Mouse (Mus musculus) cerebellum, adult 2 months (tissue): ENCODE measurements at regions not wholly inside any gene's neighbourhood (a gene's known extent, or its start where the extent isn't known, plus 50 kb on each side); places are given as distances from the start of the nearest gene placed in this dataset.

Source experiments
- CTCF ChIP-seq: fragments of 200-500 bp; IDR thresholded peaks from 2 replicates; pipeline ENCODE4 v1.5.1; 2011; ENCODE audit warnings: low read depth, mild to moderate bottlenecking, control low read depth, low read length, moderate library complexity, borderline replicate concordance; ENCODE audit not compliant: insufficient read depth
- POLR2A ChIP-seq: fragments of 200-500 bp; IDR thresholded peaks from 2 replicates; pipeline ENCODE4 v1.6.1; 2011; ENCODE audit warnings: low read length, control low read depth, borderline replicate concordance; ENCODE audit not compliant: insufficient read depth

DNA sequence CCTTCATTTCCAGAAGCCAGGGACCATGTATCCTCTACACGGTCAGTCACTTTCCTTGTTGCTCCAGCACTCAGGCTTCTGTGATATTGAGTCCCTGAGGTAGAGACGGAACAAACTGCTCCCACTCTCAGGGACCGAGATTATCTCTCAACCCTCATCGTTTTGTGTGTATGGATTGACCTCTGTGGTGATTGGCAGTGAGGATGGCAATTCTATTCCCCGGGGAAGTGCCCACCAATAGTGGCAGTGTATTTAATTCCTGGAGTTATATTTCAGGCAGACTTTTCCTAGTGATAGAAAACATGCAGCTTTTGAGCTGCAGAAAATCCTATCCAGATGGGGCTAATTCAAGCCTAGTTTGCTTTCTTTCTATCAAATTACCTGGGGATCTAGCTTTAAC, 157.8 kb upstream of the Krr1 start:
- TF ChIP-seq CTCF: no peak
- TF ChIP-seq POLR2A: no peak
